Mouse (Mus musculus) liver, embryonic 14 days (tissue): ENCODE results near the gene Cd300ld2. TPM values are rescaled to one million over a fixed set of nuclear protein-coding genes. Genes with fewer than 3 reads are reported as not detected.

Experiments
- polyA plus RNA-seq: library from polyadenylated mRNA; depleted of rRNA; stranded (reverse); fragments of >200 nt; gene quantifications from 2 replicates; pipeline ENCODE4 v1.2.3, GENCODE M21; 2012; rRNA removed

The Cd300ld2 gene
- not detected in 2 replicates for polyA plus RNA-seq

DNA sequence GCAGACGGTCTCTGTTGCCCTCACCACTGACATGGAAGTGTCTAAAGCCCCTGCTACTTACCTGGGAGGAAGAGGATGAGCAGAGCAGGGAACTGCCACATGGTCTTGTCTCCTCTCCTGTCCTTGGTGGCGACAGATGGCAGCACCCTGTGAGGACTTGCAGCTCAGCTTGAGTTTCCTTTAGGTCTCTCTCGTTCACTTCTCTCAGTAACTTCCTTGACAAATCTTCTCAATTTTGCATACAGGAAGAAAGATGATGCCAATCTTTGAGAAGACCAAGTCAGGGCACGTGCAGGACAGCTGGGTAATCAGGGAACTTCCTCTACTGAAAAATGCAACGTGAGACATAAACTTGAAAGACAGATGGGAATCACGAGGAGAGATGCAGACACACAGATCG, at the start of gene Cd300ld2:
Gene Cd300ld2 (minus strand): TSS at position 101 of the 400 bp plus-strand sequence.

DNA sequence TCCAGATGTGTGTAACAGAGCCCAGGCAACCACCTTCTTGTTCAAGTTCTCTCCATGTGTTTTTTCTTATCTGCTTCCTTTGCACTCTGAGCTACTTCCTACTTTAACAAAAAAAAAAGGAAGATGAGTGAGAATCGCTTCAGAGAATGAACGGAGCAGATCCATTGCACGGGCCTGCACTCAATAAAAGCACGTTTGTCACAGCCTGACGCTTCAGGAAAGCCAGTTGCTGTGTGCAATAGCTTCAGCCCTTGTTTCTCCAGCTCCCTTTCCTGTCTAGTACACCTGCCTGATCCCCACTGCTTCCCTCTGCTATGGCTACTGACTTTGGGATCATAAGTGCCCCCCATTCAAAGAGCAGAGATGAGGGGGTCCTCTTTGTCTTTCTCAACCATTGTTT, 46.1 kb upstream of the Cd300ld2 start, which contains the start of gene Cd300e:
Gene Cd300e (minus strand): TSS at position 101 of the 400 bp plus-strand sequence.

DNA sequence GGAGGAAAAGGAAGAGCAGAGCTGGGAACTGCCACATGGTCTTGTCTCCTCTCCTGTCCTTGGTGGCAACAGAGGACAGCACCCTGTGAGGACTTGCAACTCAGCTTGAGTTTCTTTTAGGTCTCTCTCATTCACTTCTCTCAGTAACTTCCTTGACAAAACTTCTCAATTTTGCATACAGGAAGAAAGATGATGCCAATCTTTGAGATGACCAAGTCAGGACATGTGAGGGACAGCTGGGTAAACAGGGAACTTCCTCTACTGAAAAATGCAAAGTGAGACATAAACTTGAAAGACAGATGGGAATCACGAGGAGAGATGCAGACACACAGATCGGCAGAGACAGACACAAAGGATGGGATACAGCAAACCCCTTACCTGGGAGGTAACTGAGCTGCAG, 32.3 kb upstream of the Cd300ld2 start, which contains the start of gene Cd300ld3:
Gene Cd300ld3 (minus strand): TSS at position 151 of the 400 bp plus-strand sequence.

DNA sequence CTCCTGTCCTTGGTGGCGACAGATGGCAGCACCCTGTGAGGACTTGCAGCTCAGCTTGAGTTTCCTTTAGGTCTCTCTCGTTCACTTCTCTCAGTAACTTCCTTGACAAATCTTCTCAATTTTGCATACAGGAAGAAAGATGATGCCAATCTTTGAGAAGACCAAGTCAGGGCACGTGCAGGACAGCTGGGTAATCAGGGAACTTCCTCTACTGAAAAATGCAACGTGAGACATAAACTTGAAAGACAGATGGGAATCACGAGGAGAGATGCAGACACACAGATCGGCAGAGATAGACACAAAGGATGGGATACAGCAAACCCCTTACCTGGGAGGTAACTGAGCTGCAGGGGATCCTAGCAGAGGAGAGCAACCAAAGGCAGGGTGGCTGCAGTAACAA, 21.7 kb upstream of the Cd300ld2 start, which contains the start of gene Cd300ld5:
Gene Cd300ld5 (minus strand): TSS at position 101 of the 400 bp plus-strand sequence.

DNA sequence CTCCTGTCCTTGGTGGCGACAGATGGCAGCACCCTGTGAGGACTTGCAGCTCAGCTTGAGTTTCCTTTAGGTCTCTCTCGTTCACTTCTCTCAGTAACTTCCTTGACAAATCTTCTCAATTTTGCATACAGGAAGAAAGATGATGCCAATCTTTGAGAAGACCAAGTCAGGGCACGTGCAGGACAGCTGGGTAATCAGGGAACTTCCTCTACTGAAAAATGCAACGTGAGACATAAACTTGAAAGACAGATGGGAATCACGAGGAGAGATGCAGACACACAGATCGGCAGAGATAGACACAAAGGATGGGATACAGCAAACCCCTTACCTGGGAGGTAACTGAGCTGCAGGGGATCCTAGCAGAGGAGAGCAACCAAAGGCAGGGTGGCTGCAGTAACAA, 10.9 kb upstream of the Cd300ld2 start, which contains the start of gene Cd300ld4:
Gene Cd300ld4 (minus strand): TSS at position 101 of the 400 bp plus-strand sequence.

DNA sequence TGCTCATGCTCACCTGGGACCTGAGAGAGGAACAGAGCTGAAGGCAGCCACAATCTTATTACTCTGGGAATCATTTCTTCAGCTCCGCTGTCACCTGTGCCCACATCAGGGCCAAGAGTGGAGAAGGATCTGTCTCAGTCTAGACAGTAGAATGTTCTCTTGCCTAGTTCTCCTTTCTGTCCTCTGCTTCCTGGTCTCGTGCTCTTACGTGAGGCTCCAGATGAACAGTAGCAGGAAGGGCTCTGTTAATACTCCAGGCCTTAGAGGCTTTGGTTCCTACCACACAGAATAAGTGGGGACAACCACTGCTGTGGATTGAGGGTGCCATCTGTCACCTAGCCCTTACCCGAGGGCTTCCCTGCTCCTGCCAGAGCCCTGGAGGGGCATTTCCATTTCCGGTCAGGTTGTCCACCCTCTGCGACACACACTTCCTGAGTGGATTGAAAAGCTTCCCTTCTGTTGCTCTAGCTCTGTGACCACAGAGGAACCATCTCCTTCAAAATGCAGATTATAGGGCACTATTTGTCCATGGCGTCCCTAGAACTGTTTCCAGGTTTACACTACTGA, 14.4 kb downstream of the Cd300ld2 start, which contains the start of gene Cd300c2:
Gene Cd300c2 (minus strand): TSS at position 407 of the 567 bp plus-strand sequence.

DNA sequence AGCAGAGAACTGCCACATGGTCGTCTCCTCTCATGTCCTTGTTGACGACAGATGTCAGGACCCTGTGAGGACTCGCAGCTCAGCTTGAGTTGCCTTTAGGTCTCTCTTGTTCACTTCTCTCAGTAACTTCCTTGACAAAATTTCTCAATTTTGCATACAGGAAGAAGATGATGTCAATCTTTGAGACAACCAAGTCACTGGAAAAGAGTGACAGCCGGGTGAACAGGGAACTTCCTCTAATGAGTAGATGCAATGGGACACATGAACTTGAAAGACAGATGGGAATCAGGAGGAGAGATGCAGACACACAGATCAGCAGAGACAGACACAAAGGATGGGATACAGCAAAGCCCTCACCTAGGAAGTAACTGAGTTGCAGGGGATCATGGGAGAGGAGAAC, 26.2 kb downstream of the Cd300ld2 start, which contains the start of gene Cd300ld:
Gene Cd300ld (minus strand): TSS at position 130 of the 400 bp plus-strand sequence.

DNA sequence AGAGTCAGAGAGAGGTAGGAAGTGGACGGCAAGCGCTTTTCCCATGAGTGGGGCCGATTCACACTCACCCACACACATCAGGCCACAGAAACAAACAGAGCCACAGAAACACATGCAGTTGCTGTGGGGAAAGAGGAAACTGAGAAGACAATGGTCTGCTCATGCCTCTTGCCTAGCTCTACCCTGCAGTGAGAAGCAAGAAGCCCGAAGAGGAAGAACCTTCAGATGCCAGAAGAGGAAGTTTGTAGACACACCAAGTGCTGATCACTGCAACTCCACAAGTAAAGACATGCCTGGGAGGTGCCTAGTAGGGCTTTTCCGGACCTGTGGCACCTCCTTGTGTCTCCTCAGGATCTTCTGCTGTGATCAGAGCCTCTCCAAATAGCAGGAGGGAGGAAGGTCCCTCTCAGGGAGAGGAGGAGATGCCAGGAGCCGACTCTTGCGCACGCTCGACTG, 47.2 kb downstream of the Cd300ld2 start, which contains the start of gene Cd300c:
Gene Cd300c (minus strand): TSS at position 406 of the 456 bp plus-strand sequence.

Other genes with a start within 250 kb of the Cd300ld2 start
- gene Btbd17, start 220.2 kb downstream of the Cd300ld2 start, polyA plus RNA-seq, result 0.07 TPM in 1 of 2 replicates, not detected in the other
- gene Gpr142, start 217.3 kb downstream of the Cd300ld2 start, polyA plus RNA-seq, result not detected in 2 replicates
- gene Gprc5c, start 165.0 kb downstream of the Cd300ld2 start, polyA plus RNA-seq, result 4.4 and 5.2 TPM in 2 replicates
- gene Cd300a, start 126.2 kb downstream of the Cd300ld2 start, polyA plus RNA-seq, result 1.9 and 2.8 TPM in 2 replicates
- gene Cd300lb, start 81.8 kb downstream of the Cd300ld2 start, polyA plus RNA-seq, result 0.56 and 0.58 TPM in 2 replicates
- 0.08 and 0.09 TPM in 2 replicates for gene Cd300c, start 47.0 kb downstream of the Cd300ld2 start, polyA plus RNA-seq
- gene Cd300ld, start 26.3 kb downstream of the Cd300ld2 start, polyA plus RNA-seq, result 0.85 and 1.1 TPM in 2 replicates
- gene Cd300c2, start 14.3 kb downstream of the Cd300ld2 start, polyA plus RNA-seq, result 4.0 and 6.0 TPM in 2 replicates
- 0.07 TPM in 1 of 2 replicates, not detected in the other for gene Cd300ld4, start 10.8 kb upstream of the Cd300ld2 start, polyA plus RNA-seq
- 0.06 and 0.15 TPM in 2 replicates for gene Cd300ld5, start 21.6 kb upstream of the Cd300ld2 start, polyA plus RNA-seq
- 0.53 and 0.97 TPM in 2 replicates for gene Cd300ld3, start 32.2 kb upstream of the Cd300ld2 start, polyA plus RNA-seq
- gene Cd300e, start 46.0 kb upstream of the Cd300ld2 start, polyA plus RNA-seq, result 0.50 and 0.73 TPM in 2 replicates
- gene Rab37, start 75.2 kb upstream of the Cd300ld2 start, polyA plus RNA-seq, result 1.6 and 1.8 TPM in 2 replicates
- 1.7 and 2.1 TPM in 2 replicates for gene Cd300lf, start 117.8 kb upstream of the Cd300ld2 start, polyA plus RNA-seq
- 37.4 and 43.9 TPM in 2 replicates for gene Slc9a3r1, start 147.1 kb upstream of the Cd300ld2 start, polyA plus RNA-seq
- gene Tmem104, start 171.3 kb upstream of the Cd300ld2 start, polyA plus RNA-seq, result 1.2 and 1.7 TPM in 2 replicates
- 7.6 and 9.0 TPM in 2 replicates for gene Nat9, start 171.7 kb upstream of the Cd300ld2 start, polyA plus RNA-seq